Mouse (Mus musculus): ENCODE data around the gene Clec16a. TPM values are rescaled to one million over a fixed set of nuclear protein-coding genes. Genes with fewer than 3 reads are reported as not detected.

Gene Clec16a
- polyA plus RNA-seq, 1 experiment from 2014 or later = 51.6 TPM

GRCm38 (mm10) chr16:10719971-10720370 lies 174.8 kb downstream of the Clec16a start:
- H3K27ac ChIP-seq (replicated peaks) = no peak overlapping the region
- 62% methylated on average over 6 of the region's 6 CpGs for WGBS
- no peaks in the 10 kb centered on the region for H3K27me3 ChIP-seq
- H3K4me2 ChIP-seq (replicated peaks) = no peak overlapping the region
- H3K9ac ChIP-seq (replicated peaks) = no peak overlapping the region
- no peak for ATAC-seq (ENCODE audit: low FRiP score, low read depth)
- H3K4me3 ChIP-seq = no peak overlapping the region
- no peaks in the 10 kb centered on the region for H3K36me3 ChIP-seq
- H3K4me1 ChIP-seq = 0 out of 2 replicates have a peak, but pooled peaks cover 3% of the 10 kb centered on the region
- no peaks in the 10 kb centered on the region for H3K9me3 ChIP-seq

GRCm38 (mm10) chr16:10722882-10723544 lies 177.9 kb downstream of the Clec16a start:
- H3K4me2 ChIP-seq (replicated peaks) = no peak overlapping the region
- H3K27ac ChIP-seq (replicated peaks) = no peak overlapping the region
- no peaks in the 10 kb centered on the region for H3K36me3 ChIP-seq
- no peak overlapping the region for H3K9ac ChIP-seq (replicated peaks)
- no peak overlapping the region for H3K4me3 ChIP-seq
- H3K9me3 ChIP-seq = no peaks in the 10 kb centered on the region
- WGBS = 57% methylated on average over 1 of the region's 1 CpGs
- ATAC-seq (ENCODE audit: low FRiP score, low read depth) = no peak
- no peaks in the 10 kb centered on the region for H3K27me3 ChIP-seq
- 0 out of 2 replicates have a peak, but pooled peaks cover 3% of the 10 kb centered on the region for H3K4me1 ChIP-seq

DNA sequence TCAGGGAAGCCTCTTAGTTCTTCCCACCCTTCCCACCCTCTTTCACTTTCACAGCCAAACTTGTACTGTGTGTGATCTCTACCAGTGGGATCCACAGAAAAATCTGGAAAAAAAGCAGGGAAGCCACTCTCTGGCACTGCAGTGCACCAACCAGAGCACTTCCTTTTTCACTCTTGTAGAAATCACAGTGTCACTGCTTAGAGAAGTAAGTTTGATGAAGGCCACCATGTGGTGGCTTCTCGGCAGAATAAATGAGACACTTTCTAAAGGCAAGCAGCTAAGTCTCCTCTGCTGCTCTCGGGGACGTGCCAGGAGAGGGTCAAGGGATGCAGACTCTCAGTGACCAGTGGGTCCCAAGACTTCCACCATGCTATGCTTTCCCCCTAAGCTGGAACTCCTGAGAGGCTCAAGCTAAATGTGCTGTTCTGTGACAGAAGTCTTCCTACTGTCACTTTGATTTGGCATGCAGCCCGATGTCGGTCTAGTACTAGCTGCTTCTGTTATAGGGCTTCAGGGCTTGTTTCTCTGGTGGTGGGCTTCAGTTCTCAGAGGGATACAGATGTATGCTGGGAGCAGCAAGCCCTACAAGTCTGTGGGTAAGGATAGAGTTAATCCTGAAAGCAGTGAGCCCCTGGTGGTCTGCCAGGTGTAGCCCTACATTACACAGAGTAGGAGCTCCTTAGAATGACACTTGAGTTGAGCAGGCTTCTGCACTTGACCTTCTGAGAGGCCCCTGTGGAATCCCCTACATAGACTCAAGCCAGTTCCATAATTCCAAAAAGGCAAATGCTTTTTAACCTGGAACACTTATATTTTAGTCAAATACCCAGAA lies 178.9 kb downstream of the Clec16a start:
- Histone ChIP-seq H3K9ac (replicated peaks) (no peak overlapping the region), H3K4me1 (0 out of 2 replicates have a peak, but pooled peaks cover 9% of the 10 kb centered on the region), H3K27ac (replicated peaks) (no peak overlapping the region), H3K36me3 (no peaks in the 10 kb centered on the region), H3K27me3 (no peaks in the 10 kb centered on the region), H3K9me3 (no peaks in the 10 kb centered on the region), H3K4me3 (no peak overlapping the region), H3K4me2 (replicated peaks) (no peak overlapping the region)
- 77% methylated on average over 5 of the region's 5 CpGs for WGBS
- no peak for ATAC-seq (ENCODE audit: low FRiP score, low read depth)

DNA sequence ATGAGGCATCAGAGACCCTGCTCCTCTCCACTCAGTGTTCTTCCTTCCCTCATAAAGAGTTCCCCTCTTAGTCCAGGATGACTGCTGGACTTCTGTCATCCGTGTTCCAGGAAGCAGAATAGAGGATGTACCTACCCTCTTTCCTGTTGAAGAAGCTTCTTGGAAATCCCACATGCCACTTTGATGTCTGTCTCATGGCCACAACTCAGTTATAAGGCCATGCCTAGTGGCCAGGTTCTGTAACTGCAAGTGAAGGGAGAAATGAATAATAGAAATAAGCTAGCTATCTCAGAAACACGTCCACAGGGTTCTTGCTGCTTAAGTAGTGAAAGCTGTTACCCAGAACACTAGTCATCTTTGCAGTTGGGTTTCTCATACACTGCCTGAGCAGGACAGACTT lies 180.0 kb downstream of the Clec16a start:
- H3K36me3 ChIP-seq = no peaks in the 10 kb centered on the region
- 0 out of 2 replicates have a peak, but pooled peaks cover 5% of the 10 kb centered on the region for H3K4me1 ChIP-seq
- no peaks in the 10 kb centered on the region for H3K9me3 ChIP-seq
- no peak for ATAC-seq (ENCODE audit: low FRiP score, low read depth)
- no peak overlapping the region for H3K4me3 ChIP-seq
- WGBS = 68% methylated on average over 2 of the region's 2 CpGs
- H3K27me3 ChIP-seq = no peaks in the 10 kb centered on the region
- H3K27ac ChIP-seq (replicated peaks) = no peak overlapping the region
- no peak overlapping the region for H3K4me2 ChIP-seq (replicated peaks)
- no peak overlapping the region for H3K9ac ChIP-seq (replicated peaks)

DNA sequence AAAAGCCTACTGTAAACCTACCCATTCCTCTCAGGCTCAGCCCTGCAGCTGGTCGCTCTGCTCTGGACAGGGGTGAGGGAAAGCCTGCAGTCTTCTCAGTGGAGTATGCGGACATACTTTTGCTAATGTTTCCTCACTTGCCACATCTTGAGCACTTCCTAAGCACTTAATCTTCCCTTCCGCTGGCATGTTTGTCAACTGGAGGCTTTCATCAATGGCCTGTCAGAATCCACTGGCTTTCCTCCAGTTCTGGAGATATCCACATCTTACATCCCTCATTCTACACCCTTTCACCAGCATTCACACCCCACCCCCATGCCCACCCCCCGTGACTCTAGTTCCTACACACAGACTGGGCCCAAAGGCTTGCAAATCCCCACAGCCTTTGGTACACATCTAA lies 182.5 kb downstream of the Clec16a start:
- Histone ChIP-seq H3K27me3 (no peaks in the 10 kb centered on the region), H3K4me2 (replicated peaks) (no peak overlapping the region), H3K9ac (replicated peaks) (no peak overlapping the region), H3K36me3 (no peaks in the 10 kb centered on the region), H3K4me3 (no peak overlapping the region), H3K9me3 (no peaks in the 10 kb centered on the region), H3K27ac (replicated peaks) (no peak overlapping the region), H3K4me1 (0 out of 2 replicates have a peak, but pooled peaks cover 5% of the 10 kb centered on the region)
- no peak for ATAC-seq (ENCODE audit: low FRiP score, low read depth)
- 84% methylated on average over 4 of the region's 4 CpGs for WGBS

GRCm38 (mm10) chr16:10728886-10729285 lies 183.7 kb downstream of the Clec16a start:
- 79% methylated on average over 3 of the region's 3 CpGs for WGBS
- Histone ChIP-seq H3K27me3 (no peaks in the 10 kb centered on the region), H3K4me1 (0 out of 2 replicates have a peak, but pooled peaks cover 5% of the 10 kb centered on the region), H3K4me3 (no peak overlapping the region), H3K4me2 (replicated peaks) (no peak overlapping the region), H3K36me3 (no peaks in the 10 kb centered on the region), H3K9ac (replicated peaks) (no peak overlapping the region), H3K9me3 (no peaks in the 10 kb centered on the region), H3K27ac (replicated peaks) (no peak overlapping the region)
- no peak for ATAC-seq (ENCODE audit: low FRiP score, low read depth)

DNA sequence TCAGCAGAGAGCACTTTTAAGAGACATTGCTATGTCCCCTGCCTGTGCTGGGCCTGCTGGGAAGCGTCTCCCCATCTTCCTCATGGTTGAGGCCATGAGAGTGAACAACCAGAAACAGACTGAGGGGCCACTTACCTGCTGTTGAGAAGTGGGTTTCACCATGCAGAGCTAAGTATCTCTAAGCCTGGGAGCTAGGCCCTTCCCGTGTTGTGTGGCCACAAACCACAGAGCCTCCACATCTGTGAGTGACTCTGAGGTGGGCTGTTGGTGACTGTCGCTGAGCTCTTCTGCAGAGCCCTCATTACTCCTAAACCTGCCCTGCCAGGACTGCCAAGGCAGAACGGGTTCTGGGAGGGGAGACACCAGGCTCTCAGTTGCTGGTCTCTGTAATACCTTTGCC lies 185.8 kb downstream of the Clec16a start:
- Histone ChIP-seq H3K4me1 (0 out of 2 replicates have a peak, but pooled peaks cover 5% of the 10 kb centered on the region), H3K4me3 (no peak overlapping the region), H3K27me3 (no peaks in the 10 kb centered on the region), H3K9ac (replicated peaks) (no peak overlapping the region), H3K4me2 (replicated peaks) (no peak overlapping the region), H3K36me3 (no peaks in the 10 kb centered on the region), H3K9me3 (no peaks in the 10 kb centered on the region), H3K27ac (replicated peaks) (no peak overlapping the region)
- WGBS = 80% methylated on average over 4 of the region's 4 CpGs
- no peak for ATAC-seq (ENCODE audit: low FRiP score, low read depth)

DNA sequence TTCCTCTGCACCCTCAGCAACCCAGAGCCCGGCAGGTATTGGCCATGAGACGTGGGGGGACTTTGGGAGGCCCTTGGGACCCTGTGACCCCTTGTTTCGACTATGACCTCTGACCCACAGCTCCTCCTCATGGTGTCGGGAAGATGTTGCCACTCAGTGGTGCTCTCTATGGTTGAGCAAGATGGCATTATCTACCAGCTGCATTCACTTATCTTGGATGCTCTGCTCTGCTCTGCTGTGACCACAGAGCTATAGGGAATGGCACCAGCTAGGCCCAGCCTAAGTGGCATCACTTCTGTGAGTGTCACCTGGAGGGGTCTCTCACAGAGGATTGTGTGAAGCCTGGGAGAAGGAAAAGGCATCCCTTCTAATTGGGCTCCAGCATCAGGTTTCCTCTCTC lies 186.6 kb downstream of the Clec16a start:
- WGBS = 70% methylated on average over 4 of the region's 4 CpGs
- Histone ChIP-seq H3K4me2 (replicated peaks) (no peak overlapping the region), H3K9ac (replicated peaks) (no peak overlapping the region), H3K4me1 (0 out of 2 replicates have a peak, but pooled peaks cover 5% of the 10 kb centered on the region), H3K27ac (replicated peaks) (no peak overlapping the region), H3K9me3 (no peaks in the 10 kb centered on the region), H3K36me3 (no peaks in the 10 kb centered on the region), H3K4me3 (no peak overlapping the region), H3K27me3 (no peaks in the 10 kb centered on the region)
- no peak for ATAC-seq (ENCODE audit: low FRiP score, low read depth)

- H3K27ac ChIP-seq (replicated peaks) = no peak overlapping the region
- no peaks in the 10 kb centered on the region for H3K27me3 ChIP-seq
- H3K9ac ChIP-seq (replicated peaks) = no peak overlapping the region
- no peak overlapping the region for H3K4me2 ChIP-seq (replicated peaks)
- H3K4me3 ChIP-seq = no peak overlapping the region
- no peaks in the 10 kb centered on the region for H3K36me3 ChIP-seq
- no peaks in the 10 kb centered on the region for H3K9me3 ChIP-seq
- ATAC-seq (ENCODE audit: low FRiP score, low read depth) = no peak
- 0 out of 2 replicates have a peak, but pooled peaks cover 5% of the 10 kb centered on the region for H3K4me1 ChIP-seq
- 87% methylated on average over 5 of the region's 5 CpGs for WGBS
These were observed 187.3 kb downstream of the Clec16a start for GRCm38 (mm10) chr16:10732421-10732820.

DNA sequence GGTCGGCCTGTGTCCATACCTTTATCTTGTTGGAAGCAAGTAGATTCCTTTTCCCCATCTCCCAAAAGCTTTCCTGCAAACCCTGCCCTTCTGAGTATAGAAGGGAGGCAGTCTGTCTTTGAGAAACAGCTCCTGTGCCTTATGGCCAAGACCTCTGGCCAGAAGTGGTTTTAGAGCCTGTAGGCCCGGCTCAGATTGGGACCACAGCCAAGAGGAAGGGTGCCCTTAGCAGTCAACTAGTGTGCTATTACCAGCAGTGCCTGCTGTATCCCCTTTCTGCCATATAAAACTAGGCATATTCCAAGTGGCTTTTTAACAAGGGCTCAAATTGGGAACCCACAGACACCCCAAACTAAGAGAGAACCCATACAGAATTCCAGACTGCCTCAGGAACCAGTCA lies 190.6 kb downstream of the Clec16a start:
- ATAC-seq (ENCODE audit: low FRiP score, low read depth) = no peak
- WGBS = 94% methylated on average over 2 of the region's 2 CpGs
- no peaks in the 10 kb centered on the region for H3K36me3 ChIP-seq
- no peaks in the 10 kb centered on the region for H3K27me3 ChIP-seq
- no peak overlapping the region for H3K4me2 ChIP-seq (replicated peaks)
- no peaks in the 10 kb centered on the region; the same call in 1 of the 2 replicates for H3K4me1 ChIP-seq
- H3K4me3 ChIP-seq = no peak overlapping the region
- no peaks in the 10 kb centered on the region for H3K9me3 ChIP-seq
- no peak overlapping the region for H3K9ac ChIP-seq (replicated peaks)
- H3K27ac ChIP-seq (replicated peaks) = no peak overlapping the region

- no peak for ATAC-seq (ENCODE audit: low FRiP score, low read depth)
- H3K4me2 ChIP-seq (replicated peaks) = no peak overlapping the region
- no peak overlapping the region for H3K4me3 ChIP-seq
- no peak overlapping the region for H3K9ac ChIP-seq (replicated peaks)
- no peaks in the 10 kb centered on the region for H3K27me3 ChIP-seq
- no peaks in the 10 kb centered on the region; the same call in 1 of the 2 replicates for H3K4me1 ChIP-seq
- no peaks in the 10 kb centered on the region for H3K9me3 ChIP-seq
- no peak overlapping the region for H3K27ac ChIP-seq (replicated peaks)
- H3K36me3 ChIP-seq = no peaks in the 10 kb centered on the region
- WGBS = 55% methylated on average over 10 of the region's 10 CpGs
These were observed 191.2 kb downstream of the Clec16a start for GRCm38 (mm10) chr16:10736364-10736763.

DNA sequence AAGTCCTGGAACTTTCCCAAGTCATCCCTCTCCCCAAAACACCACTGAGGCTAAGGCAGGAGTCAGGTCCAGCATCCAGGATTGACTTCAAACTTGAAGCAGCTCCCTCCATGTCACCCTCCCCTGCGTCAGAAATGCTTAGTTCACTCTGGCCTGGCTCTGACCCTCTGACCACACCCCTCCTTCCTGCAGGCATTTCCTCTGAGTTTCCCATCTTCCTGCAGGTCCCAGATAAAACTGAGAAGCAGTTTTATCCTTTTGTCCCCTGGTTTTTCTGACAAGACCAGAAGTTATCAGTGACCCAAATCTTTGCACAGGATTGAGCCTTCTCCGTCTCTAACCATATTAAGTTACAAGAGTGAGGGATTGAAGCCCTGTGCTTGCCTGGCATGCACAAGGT lies 192.4 kb downstream of the Clec16a start:
- Histone ChIP-seq H3K4me3 (no peak overlapping the region), H3K27ac (replicated peaks) (no peak overlapping the region), H3K9ac (replicated peaks) (no peak overlapping the region), H3K36me3 (no peaks in the 10 kb centered on the region), H3K4me2 (replicated peaks) (no peak overlapping the region), H3K27me3 (no peaks in the 10 kb centered on the region), H3K9me3 (no peaks in the 10 kb centered on the region), H3K4me1 (no peaks in the 10 kb centered on the region; the same call in 1 of the 2 replicates)
- ATAC-seq (ENCODE audit: low FRiP score, low read depth) = no peak
- WGBS = 57% methylated on average over 2 of the region's 2 CpGs

Measured in midbrain, embryonic 12.5 days (tissue).